Mouse (Mus musculus): ENCODE measurements around the gene Bpifa3.
"Not testable (repeated sequence)": the region's sequence is repeated elsewhere in the genome, so short reads cannot be mapped to it uniquely, and the experiment has no call there.

Bpifa3 gene

GRCm38 (mm10) chr2:154130120-154130519 lies at the start of gene Bpifa3:
TSS of gene Bpifa3 (plus strand) at chr2:154130336.
- DNase-seq (ENCODE audit: low spot score), result no peak

GRCm38 (mm10) chr2:154097734-154098133 lies 32.4 kb upstream of the Bpifa3 start:
- no peak for DNase-seq (ENCODE audit: low spot score)

GRCm38 (mm10) chr2:154117381-154117780 lies 12.8 kb upstream of the Bpifa3 start:
- no peak for DNase-seq (ENCODE audit: low spot score)

- no peak for DNase-seq (ENCODE audit: low spot score)
These were observed 12.4 kb downstream of the Bpifa3 start, which contains the start of gene Bpifa1 for GRCm38 (mm10) chr2:154142580-154142979. TSS of gene Bpifa1 (plus strand) at chr2:154142880.

GRCm38 (mm10) chr2:154143735-154144134 lies 13.6 kb downstream of the Bpifa3 start:
- DNase-seq (ENCODE audit: low spot score), result no peak

- DNase-seq (ENCODE audit: low spot score), result no peak
These were observed 17.4 kb downstream of the Bpifa3 start for GRCm38 (mm10) chr2:154147496-154147895.

GRCm38 (mm10) chr2:154158433-154158832 lies 28.3 kb downstream of the Bpifa3 start:
- no peak for DNase-seq (ENCODE audit: low spot score)

- no peak for DNase-seq (ENCODE audit: low spot score)
These were observed 32.2 kb downstream of the Bpifa3 start, which contains the start of gene Bpifa5 for GRCm38 (mm10) chr2:154162307-154162706. TSS of gene Bpifa5 (plus strand) at chr2:154162607.

- no peak for DNase-seq (ENCODE audit: low spot score)
These were observed 33.2 kb downstream of the Bpifa3 start for GRCm38 (mm10) chr2:154163306-154163705.

GRCm38 (mm10) chr2:154169172-154169571 lies 39.0 kb downstream of the Bpifa3 start:
- DNase-seq (ENCODE audit: low spot score), result no peak

- no peak for DNase-seq (ENCODE audit: low spot score)
These were observed 41.5 kb downstream of the Bpifa3 start for GRCm38 (mm10) chr2:154171621-154172020.

- DNase-seq (ENCODE audit: low spot score), result no peak
These were observed 43.2 kb downstream of the Bpifa3 start for GRCm38 (mm10) chr2:154173313-154173712.

GRCm38 (mm10) chr2:154181900-154182299 lies 51.8 kb downstream of the Bpifa3 start:
- not testable (repeated sequence) for DNase-seq (ENCODE audit: low spot score)

- DNase-seq (ENCODE audit: low spot score), result not testable (repeated sequence)
These were observed 52.9 kb downstream of the Bpifa3 start for GRCm38 (mm10) chr2:154183061-154183460.

GRCm38 (mm10) chr2:154185319-154185718 lies 55.2 kb downstream of the Bpifa3 start:
- no peak for DNase-seq (ENCODE audit: low spot score)

GRCm38 (mm10) chr2:154185748-154186147 lies 55.6 kb downstream of the Bpifa3 start:
- DNase-seq (ENCODE audit: low spot score), result no peak

GRCm38 (mm10) chr2:154187468-154187867 lies 57.3 kb downstream of the Bpifa3 start:
- DNase-seq (ENCODE audit: low spot score), result no peak

Data from testis, postnatal 14 days (tissue).